Mouse (Mus musculus) cortical plate, adult 2 months (tissue): ENCODE data around the gene Arid3c.
"Not testable (repeated sequence)": the region's sequence is repeated elsewhere in the genome, so short reads cannot be mapped to it uniquely, and the experiment has no call there.

Source experiments
- CTCF ChIP-seq: fragments of 200-500 bp; IDR thresholded peaks from 2 replicates; pipeline ENCODE4 v1.5.1; 2011; ENCODE audit warnings: mild to moderate bottlenecking, control low read depth, low read length; ENCODE audit not compliant: insufficient read depth; ENCODE audit errors: extremely low read depth
- POLR2A ChIP-seq: fragments of 200-500 bp; IDR thresholded peaks from 2 replicates; pipeline ENCODE4 v1.6.1; 2011; ENCODE audit warnings: mild to moderate bottlenecking, low read length, control low read depth; ENCODE audit not compliant: insufficient read depth; ENCODE audit errors: extremely low read depth

DNA sequence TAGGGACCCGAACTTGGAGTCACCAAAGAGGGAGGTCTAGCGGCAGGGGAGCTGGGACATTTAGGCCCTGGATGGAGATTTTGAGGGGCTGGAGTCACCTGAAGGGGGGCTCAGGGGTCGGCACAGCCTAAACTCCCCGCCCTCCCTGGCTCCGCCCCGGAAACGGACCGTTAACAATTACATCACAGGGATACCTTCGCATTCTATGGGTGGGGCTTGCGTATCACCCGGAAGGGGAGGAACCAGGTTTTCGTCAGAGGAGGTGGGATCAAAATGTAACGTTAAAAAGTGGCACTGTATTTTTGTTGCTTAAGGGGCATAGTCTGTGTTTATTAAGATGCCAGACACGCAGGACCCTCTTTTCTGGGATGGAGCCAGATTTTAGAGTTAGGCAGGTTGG, 43.1 kb upstream of the Arid3c start, which contains the start of gene Ccl27a:
- not testable (repeated sequence) for TF ChIP-seq CTCF
- TF ChIP-seq POLR2A, result peak; percentile 18; the same call in 1 of the 2 replicates
